Mouse (Mus musculus): ENCODE results near the gene Chordc1. TPM values are rescaled to one million over a fixed set of nuclear protein-coding genes. Genes with fewer than 3 reads are reported as not detected.

The Chordc1 gene
- polyA plus RNA-seq, 1 experiment from 2014 or later: 84.9 TPM

Other genes starting within 250 kb of the Chordc1 start
- gene Naalad2, start 110.9 kb downstream of the Chordc1 start, polyA plus RNA-seq (2015; fragmentation: Nextera tagmentation; extraction: Ambion mirVana): 3.6 and 4.6 TPM in 2 replicates
- gene Ubtfl1, start 112.3 kb downstream of the Chordc1 start, polyA plus RNA-seq (2015; fragmentation: Nextera tagmentation; extraction: Ambion mirVana): not detected in 2 replicates
- not detected in 2 replicates for gene Mbd3l2, start 138.5 kb downstream of the Chordc1 start, polyA plus RNA-seq (2015; fragmentation: Nextera tagmentation; extraction: Ambion mirVana)
- gene Zfp558, start 186.1 kb downstream of the Chordc1 start, polyA plus RNA-seq (2015; fragmentation: Nextera tagmentation; extraction: Ambion mirVana): 3.4 TPM in 2 replicates
- not detected in 2 replicates for gene Mbd3l1, start 186.2 kb downstream of the Chordc1 start, polyA plus RNA-seq (2015; fragmentation: Nextera tagmentation; extraction: Ambion mirVana)